Mouse (Mus musculus): ENCODE results near the gene Ano9. TPM values are rescaled to one million over a fixed set of nuclear protein-coding genes. Genes with fewer than 3 reads are reported as not detected.

Ano9 gene
- polyA plus RNA-seq, 1 experiment from 2014 or later: 2.1 TPM

GRCm38 (mm10) chr7:141077841-141078240 is 39.8 kb downstream of the Ano9 start, which contains the start of gene Pkp3:
Gene Pkp3 (plus strand): TSS chr7:141078218.
- no peaks in the 10 kb centered on the region for H3K36me3 ChIP-seq
- no peak within 1 kb of the TSS; the same call in 1 of the 2 replicates for H3K27ac ChIP-seq
- H3K4me3 ChIP-seq: no peak within 1 kb of the TSS
- no peaks in the 10 kb centered on the region for H3K9me3 ChIP-seq
- no peak for ATAC-seq (ENCODE audit: low FRiP score, low read depth)
- 90% methylated on average over 15 of the region's 15 CpGs for WGBS
- peak within 1 kb of the TSS; percentile 16; the same call in 1 of the 2 replicates for H3K4me2 ChIP-seq (replicated peaks)
- H3K27me3 ChIP-seq: peaks cover 22% of the 10 kb centered on the region
- peaks cover 7% of the 10 kb centered on the region; the same call in 1 of the 2 replicates for H3K4me1 ChIP-seq
- H3K9ac ChIP-seq: 0 out of 2 replicates have a peak within 1 kb of the TSS, but pooled peaks have one; percentile 19

GRCm38 (mm10) chr7:141073782-141074181 is 43.8 kb downstream of the Ano9 start:
- WGBS: 77% methylated on average over 4 of the region's 4 CpGs
- peaks cover 2% of the 10 kb centered on the region; the same call in 1 of the 2 replicates for H3K36me3 ChIP-seq
- H3K4me1 ChIP-seq: peaks cover 20% of the 10 kb centered on the region
- no peak overlapping the region for H3K27ac ChIP-seq
- no peak overlapping the region for H3K4me2 ChIP-seq (replicated peaks)
- ATAC-seq (ENCODE audit: low FRiP score, low read depth): no peak
- H3K9ac ChIP-seq: no peak overlapping the region
- H3K9me3 ChIP-seq: no peaks in the 10 kb centered on the region
- peaks cover 28% of the 10 kb centered on the region for H3K27me3 ChIP-seq
- H3K4me3 ChIP-seq: no peak overlapping the region

GRCm38 (mm10) chr7:141072017-141072745 is 45.4 kb downstream of the Ano9 start:
- Histone ChIP-seq H3K27ac (no peak overlapping the region), H3K4me3 (0 out of 2 replicates have a peak overlapping the region, but pooled peaks have one; percentile 0), H3K4me1 (peaks cover 20% of the 10 kb centered on the region), H3K9ac (peak overlapping the region; percentile 19; the same call in 1 of the 2 replicates), H3K36me3 (peaks cover 18% of the 10 kb centered on the region), H3K27me3 (peaks cover 34% of the 10 kb centered on the region), H3K4me2 (replicated peaks) (peak overlapping the region; percentile 20; the same call in 1 of the 2 replicates), H3K9me3 (no peaks in the 10 kb centered on the region)
- 28% methylated on average over 23 of the region's 23 CpGs for WGBS
- ATAC-seq (ENCODE audit: low FRiP score, low read depth): peak; percentile 5; the same call in 1 of the 2 replicates

- ATAC-seq (ENCODE audit: low FRiP score, low read depth): peak; percentile 38; the same call in 1 of the 2 replicates
- peaks cover 34% of the 10 kb centered on the region for H3K27me3 ChIP-seq
- no peaks in the 10 kb centered on the region for H3K9me3 ChIP-seq
- no peak overlapping the region for H3K27ac ChIP-seq
- H3K36me3 ChIP-seq: peaks cover 34% of the 10 kb centered on the region
- H3K9ac ChIP-seq: peak overlapping the region; percentile 56
- peak overlapping the region; percentile 77 for H3K4me2 ChIP-seq (replicated peaks)
- H3K4me1 ChIP-seq: peaks cover 20% of the 10 kb centered on the region
- peak overlapping the region; percentile 42 for H3K4me3 ChIP-seq
- WGBS: 2% methylated on average over 51 of the region's 51 CpGs
Measured at GRCm38 (mm10) chr7:141070058-141070862, 47.3 kb downstream of the Ano9 start.

- no peak for ATAC-seq (ENCODE audit: low FRiP score, low read depth)
- H3K9ac ChIP-seq: no peak overlapping the region
Measured at GRCm38 (mm10) chr7:141068351-141068750, 49.3 kb downstream of the Ano9 start.

GRCm38 (mm10) chr7:141064576-141064975 is 53.0 kb downstream of the Ano9 start:
- no peak overlapping the region for H3K4me2 ChIP-seq (replicated peaks)
- 94% methylated on average over 7 of the region's 7 CpGs for WGBS
- peaks cover 54% of the 10 kb centered on the region for H3K36me3 ChIP-seq
- no peak overlapping the region for H3K4me3 ChIP-seq
- peaks cover 9% of the 10 kb centered on the region for H3K27me3 ChIP-seq
- H3K9ac ChIP-seq: no peak overlapping the region
- H3K4me1 ChIP-seq: peaks cover 20% of the 10 kb centered on the region
- no peak for ATAC-seq (ENCODE audit: low FRiP score, low read depth)
- no peaks in the 10 kb centered on the region for H3K9me3 ChIP-seq
- H3K27ac ChIP-seq: no peak overlapping the region

More at GRCm38 (mm10) chr7:141068351-141068750, 49.3 kb downstream of the Ano9 start:
- Histone ChIP-seq H3K9me3 (no peaks in the 10 kb centered on the region), H3K4me2 (replicated peaks) (no peak overlapping the region), H3K4me1 (peaks cover 20% of the 10 kb centered on the region), H3K27ac (no peak overlapping the region), H3K4me3 (no peak overlapping the region), H3K36me3 (peaks cover 52% of the 10 kb centered on the region), H3K27me3 (peaks cover 34% of the 10 kb centered on the region)
- 67% methylated on average over 19 of the region's 19 CpGs for WGBS

GRCm38 (mm10) chr7:141064175-141064574 is 53.4 kb downstream of the Ano9 start:
- no peak overlapping the region for H3K4me3 ChIP-seq
- peaks cover 54% of the 10 kb centered on the region for H3K36me3 ChIP-seq
- H3K27ac ChIP-seq: no peak overlapping the region
- 0 out of 2 replicates have a peak, but pooled peaks cover 7% of the 10 kb centered on the region for H3K27me3 ChIP-seq
- H3K9ac ChIP-seq: no peak overlapping the region
- no peak overlapping the region for H3K4me2 ChIP-seq (replicated peaks)
- WGBS: 72% methylated on average over 7 of the region's 7 CpGs
- ATAC-seq (ENCODE audit: low FRiP score, low read depth): no peak
- no peaks in the 10 kb centered on the region for H3K9me3 ChIP-seq
- peaks cover 20% of the 10 kb centered on the region for H3K4me1 ChIP-seq

GRCm38 (mm10) chr7:141063353-141063752 is 54.3 kb downstream of the Ano9 start:
- 86% methylated on average over 3 of the region's 3 CpGs for WGBS
- H3K9ac ChIP-seq: no peak overlapping the region
- H3K4me3 ChIP-seq: no peak overlapping the region
- no peak overlapping the region for H3K27ac ChIP-seq
- ATAC-seq (ENCODE audit: low FRiP score, low read depth): no peak
- H3K9me3 ChIP-seq: no peaks in the 10 kb centered on the region
- H3K4me1 ChIP-seq: peaks cover 20% of the 10 kb centered on the region
- H3K27me3 ChIP-seq: 0 out of 2 replicates have a peak, but pooled peaks cover 2% of the 10 kb centered on the region
- peaks cover 48% of the 10 kb centered on the region for H3K36me3 ChIP-seq
- no peak overlapping the region for H3K4me2 ChIP-seq (replicated peaks)

GRCm38 (mm10) chr7:141062525-141062924 is 55.1 kb downstream of the Ano9 start:
- Histone ChIP-seq H3K4me1 (peaks cover 20% of the 10 kb centered on the region), H3K4me2 (replicated peaks) (peak overlapping the region; percentile 93; the same call in 1 of the 2 replicates), H3K9ac (peak overlapping the region; percentile 91; the same call in 1 of the 2 replicates), H3K4me3 (no peak overlapping the region), H3K27me3 (no peaks in the 10 kb centered on the region), H3K27ac (no peak overlapping the region), H3K36me3 (peaks cover 40% of the 10 kb centered on the region), H3K9me3 (no peaks in the 10 kb centered on the region)
- ATAC-seq (ENCODE audit: low FRiP score, low read depth): no peak
- WGBS: 87% methylated on average over 7 of the region's 7 CpGs

GRCm38 (mm10) chr7:141061269-141061692 is 56.3 kb downstream of the Ano9 start:
- H3K4me1 ChIP-seq: peaks cover 20% of the 10 kb centered on the region
- no peaks in the 10 kb centered on the region for H3K27me3 ChIP-seq
- peak overlapping the region; percentile 91 for H3K9ac ChIP-seq
- peak overlapping the region; percentile 77 for H3K4me3 ChIP-seq
- ATAC-seq (ENCODE audit: low FRiP score, low read depth): peak; percentile 55; the same call in 1 of the 2 replicates
- H3K36me3 ChIP-seq: peaks cover 30% of the 10 kb centered on the region
- WGBS: under 1% methylated on average over 37 of the region's 37 CpGs
- peak overlapping the region; percentile 93 for H3K4me2 ChIP-seq (replicated peaks)
- peak overlapping the region; percentile 22; the same call in 1 of the 2 replicates for H3K27ac ChIP-seq
- no peaks in the 10 kb centered on the region for H3K9me3 ChIP-seq

- Histone ChIP-seq H3K9ac (peak within 1 kb of the TSS; percentile 91), H3K4me1 (peaks cover 20% of the 10 kb centered on the region), H3K4me3 (peak within 1 kb of the TSS; percentile 77), H3K4me2 (replicated peaks) (peak within 1 kb of the TSS; percentile 93), H3K36me3 (peaks cover 24% of the 10 kb centered on the region), H3K9me3 (peaks cover 4% of the 10 kb centered on the region; the same call in 1 of the 2 replicates), H3K27ac (peak within 1 kb of the TSS; percentile 22; the same call in 1 of the 2 replicates), H3K27me3 (no peaks in the 10 kb centered on the region)
- peak; percentile 97 for ATAC-seq (ENCODE audit: low FRiP score, low read depth)
- under 1% methylated on average over 66 of the region's 72 CpGs for WGBS
Measured at GRCm38 (mm10) chr7:141060426-141061242, 57.0 kb downstream of the Ano9 start, which contains the start of gene B4galnt4. Gene B4galnt4 (plus strand): TSS chr7:141061104.

Data from limb, embryonic 13.5 days (tissue).